Mouse (Mus musculus) heart, adult 2 months (tissue): ENCODE results near the gene Slc35b2. TPM values are rescaled to one million over a fixed set of nuclear protein-coding genes. Genes with fewer than 3 reads are reported as not detected.

Experiments used
- DNase-seq, 2 experiments: peaks; one replicate each; pipeline ENCODE4 v3.0.0; 2021
- H3K27ac ChIP-seq: fragments of 200-600 bp; 2 replicates; pipeline ENCODE4 v1.8.1; 2022
- H3K27me3 ChIP-seq: fragments of 200-500 bp; 2 replicates; pipeline ENCODE4 v1.6.1; 2012; ENCODE audit warnings: mild to moderate bottlenecking, low read length, inconsistent platforms, mixed read lengths; ENCODE audit not compliant: control insufficient read depth, insufficient read depth
- H3K36me3 ChIP-seq: fragments of 200-500 bp; 2 replicates; pipeline ENCODE4 v1.6.1; 2012; ENCODE audit warnings: low read length, inconsistent platforms; ENCODE audit not compliant: control insufficient read depth, insufficient read depth
- H3K4me1 ChIP-seq: fragments of 200-500 bp; 2 replicates; pipeline ENCODE4 v1.6.1; 2011; ENCODE audit warnings: low read length; ENCODE audit not compliant: control insufficient read depth, insufficient read depth
- H3K4me3 ChIP-seq: fragments of 200-600 bp; 2 replicates; pipeline ENCODE4 v1.8.1; 2022
- H3K79me2 ChIP-seq: fragments of 200-500 bp; replicated peaks from 2 replicates; pipeline ENCODE4 v1.6.1; 2012; ENCODE audit warnings: mild to moderate bottlenecking, inconsistent platforms, low read length, moderate library complexity, mixed read lengths; ENCODE audit not compliant: control insufficient read depth, insufficient read depth
- H3K9ac ChIP-seq: fragments of 200-500 bp; 2 replicates; pipeline ENCODE4 v1.6.1; 2012; ENCODE audit warnings: low read depth, mild to moderate bottlenecking, control low read depth, inconsistent platforms, low read length, mixed read lengths
- CTCF ChIP-seq: fragments of 200-600 bp; IDR thresholded peaks from 2 replicates; pipeline ENCODE4 v1.8.1; 2022; ENCODE audit warnings: antibody characterized with exemption, mild to moderate bottlenecking, moderate library complexity
- EP300 ChIP-seq: fragments of 200-500 bp; IDR thresholded peaks from 2 replicates; pipeline ENCODE4 v1.6.1; 2011; ENCODE audit warnings: low read depth, low read length, control low read depth; ENCODE audit not compliant: insufficient read depth
- POLR2A ChIP-seq: fragments of 200-500 bp; IDR thresholded peaks from 2 replicates; pipeline ENCODE4 v1.6.1; 2011; ENCODE audit warnings: mild to moderate bottlenecking, low read depth, low read length, control low read depth; ENCODE audit not compliant: insufficient read depth
- WGBS: fragments of 180-500 bp; shearing (Covaris S2); methylation state at CpG from one replicate; pipeline ENCODE4 v1.1.7; 2018; 5-methylcytosine and 5-hydroxymethylcytosine counted together
- intact Hi-C: fragments of 180-260 bp; cut with DNase I; formaldehyde crosslinking; loops from one replicate; pipeline ENCODE4 v1.15.1; 2025
- polyA plus RNA-seq: library from polyadenylated mRNA; depleted of rRNA; stranded (reverse); fragments of >200 nt; gene quantifications from 2 replicates; pipeline ENCODE4 v1.2.3, GENCODE M21; 2012
- total RNA-seq, 2 experiments: library from RNA; stranded (reverse); gene quantifications; 2 replicates each; pipeline ENCODE4 v1.2.3; 2021

The Slc35b2 gene
- total and polyA plus RNA-seq, 3 experiments, result 23.4 to 45.1 (median 24.0) TPM

- no peak for TF ChIP-seq CTCF
- no peak for TF ChIP-seq EP300
- no peak for TF ChIP-seq POLR2A
- intact Hi-C loops, result loop anchor here (1.0 kb wide), 1 partner anchor 8 kb away; no protein-coding TSS in a partner anchor
- H3K27ac ChIP-seq, result peak overlapping the region; percentile 86
Measured at GRCm38 (mm10) chr17:45564531-45565084, 934 bp downstream of the Slc35b2 start.

DNA sequence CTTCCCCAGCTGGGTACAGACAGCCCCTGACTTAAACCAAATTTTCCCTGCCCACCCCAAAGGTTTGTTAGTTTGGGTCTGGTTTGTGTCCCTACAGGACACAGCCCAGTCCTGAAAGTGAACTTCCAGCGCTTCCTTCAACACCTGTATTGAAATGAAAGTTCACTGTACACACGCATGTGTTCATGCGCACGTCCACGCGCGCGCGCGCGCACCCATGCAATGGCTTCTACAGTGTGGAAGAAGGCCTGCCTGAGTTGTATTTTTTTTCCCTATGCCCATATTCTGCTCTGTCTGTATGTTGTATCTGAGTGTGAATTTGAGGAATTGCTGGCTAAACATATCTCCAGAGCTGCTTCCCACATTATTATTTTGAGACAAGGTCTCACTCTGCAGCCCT, 1.4 kb downstream of the Slc35b2 start:
- Histone ChIP-seq H3K36me3 (peaks cover 11% of the 10 kb centered on the region), H3K4me3 (no peak overlapping the region), H3K4me1 (peaks cover 3% of the 10 kb centered on the region), H3K9ac (no peak overlapping the region), H3K27me3 (no peaks in the 10 kb centered on the region), H3K79me2 (no peaks in the 10 kb centered on the region), H3K27ac (no peak overlapping the region)
- 93% methylated on average over 11 of the region's 11 CpGs for WGBS
- TF ChIP-seq POLR2A, result no peak
- TF ChIP-seq EP300, result no peak
- no peak for TF ChIP-seq CTCF
- DNase-seq, result no peak
- intact Hi-C loops, result no loop called here

More at GRCm38 (mm10) chr17:45564531-45565084, 934 bp downstream of the Slc35b2 start:
- Histone ChIP-seq H3K36me3 (peaks cover 9% of the 10 kb centered on the region), H3K4me3 (peak overlapping the region; percentile 99), H3K4me1 (peaks cover 3% of the 10 kb centered on the region), H3K9ac (peak overlapping the region; percentile 93), H3K27me3 (no peaks in the 10 kb centered on the region), H3K79me2 (no peaks in the 10 kb centered on the region)
- 22% methylated on average over 17 of the region's 18 CpGs for WGBS
- DNase-seq, result no peak

GRCm38 (mm10) chr17:45566031-45566359, 2.3 kb downstream of the Slc35b2 start:
- Histone ChIP-seq H3K27ac (no peak overlapping the region), H3K9ac (no peak overlapping the region), H3K36me3 (peaks cover 16% of the 10 kb centered on the region), H3K27me3 (no peaks in the 10 kb centered on the region), H3K79me2 (no peaks in the 10 kb centered on the region), H3K4me1 (peaks cover 3% of the 10 kb centered on the region), H3K4me3 (no peak overlapping the region)
- WGBS, result 75% methylated on average over 1 of the region's 1 CpGs
- TF ChIP-seq POLR2A, result no peak
- TF ChIP-seq CTCF, result no peak
- DNase-seq, result no peak
- intact Hi-C loops, result no loop called here

DNA sequence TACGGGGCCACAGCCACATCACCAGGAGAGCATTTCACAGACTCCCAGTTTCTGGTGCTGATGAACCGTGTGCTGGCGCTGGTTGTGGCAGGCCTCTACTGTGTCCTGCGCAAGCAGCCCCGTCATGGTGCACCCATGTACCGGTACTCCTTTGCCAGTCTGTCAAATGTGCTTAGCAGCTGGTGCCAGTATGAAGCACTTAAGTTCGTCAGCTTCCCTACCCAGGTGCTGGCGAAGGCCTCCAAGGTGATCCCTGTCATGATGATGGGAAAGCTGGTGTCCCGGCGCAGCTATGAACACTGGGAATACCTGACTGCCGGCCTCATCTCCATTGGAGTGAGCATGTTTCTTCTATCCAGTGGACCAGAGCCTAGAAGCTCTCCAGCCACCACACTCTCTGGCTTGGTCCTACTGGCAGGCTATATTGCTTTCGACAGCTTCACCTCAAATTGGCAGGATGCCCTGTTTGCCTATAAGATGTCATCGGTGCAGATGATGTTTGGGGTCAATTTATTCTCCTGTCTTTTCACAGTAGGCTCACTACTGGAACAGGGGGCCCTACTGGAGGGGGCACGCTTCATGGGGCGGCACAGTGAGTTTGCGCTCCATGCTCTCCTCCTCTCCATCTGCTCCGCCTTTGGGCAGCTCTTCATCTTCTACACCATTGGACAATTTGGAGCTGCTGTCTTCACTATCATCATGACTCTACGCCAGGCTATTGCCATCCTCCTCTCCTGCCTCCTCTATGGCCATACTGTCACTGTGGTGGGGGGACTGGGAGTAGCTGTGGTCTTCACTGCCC, 2.9 kb downstream of the Slc35b2 start:
- intact Hi-C loops, result no loop called here
- H3K36me3 ChIP-seq, result peaks cover 17% of the 10 kb centered on the region

GRCm38 (mm10) chr17:45567162-45567601, 3.5 kb downstream of the Slc35b2 start:
- Histone ChIP-seq H3K4me3 (no peak overlapping the region), H3K36me3 (peaks cover 17% of the 10 kb centered on the region), H3K27me3 (no peaks in the 10 kb centered on the region), H3K4me1 (peaks cover 3% of the 10 kb centered on the region), H3K9ac (no peak overlapping the region), H3K27ac (no peak overlapping the region), H3K79me2 (no peaks in the 10 kb centered on the region)
- intact Hi-C loops, result no loop called here
- WGBS, result 49% methylated on average over 4 of the region's 4 CpGs
- no peak for DNase-seq
- TF ChIP-seq EP300 (0 out of 2 replicates have a peak, but pooled peaks have one; percentile 12), CTCF (no peak), POLR2A (0 out of 2 replicates have a peak, but pooled peaks have one; percentile 17)

More for the DNA sequence above, 2.9 kb downstream of the Slc35b2 start:
- Histone ChIP-seq H3K27me3 (no peaks in the 10 kb centered on the region), H3K4me1 (peaks cover 3% of the 10 kb centered on the region), H3K27ac (no peak overlapping the region), H3K4me3 (no peak overlapping the region), H3K79me2 (no peaks in the 10 kb centered on the region), H3K9ac (no peak overlapping the region)
- WGBS, result 65% methylated on average over 18 of the region's 18 CpGs
- no peak for DNase-seq
- TF ChIP-seq EP300 (no peak), CTCF (no peak), POLR2A (no peak)

GRCm38 (mm10) chr17:45568990-45569389, 5.3 kb downstream of the Slc35b2 start:
- TF ChIP-seq POLR2A, result no peak
- no peak for TF ChIP-seq CTCF
- no peak for TF ChIP-seq EP300
- Histone ChIP-seq H3K79me2 (no peaks in the 10 kb centered on the region), H3K4me1 (peaks cover 3% of the 10 kb centered on the region), H3K27me3 (no peaks in the 10 kb centered on the region), H3K27ac (no peak overlapping the region), H3K4me3 (no peak overlapping the region), H3K9ac (no peak overlapping the region), H3K36me3 (peaks cover 17% of the 10 kb centered on the region)
- WGBS, result 82% methylated on average over 12 of the region's 12 CpGs
- intact Hi-C loops, result no loop called here
- no peak for DNase-seq
